Mouse (Mus musculus) liver, postnatal 0 days (tissue): Measurements from ENCODE around the gene Sap30l.

Experiments
- CTCF ChIP-seq: sonication (generic); IDR thresholded peaks from 2 replicates; pipeline ENCODE4 v1.5.1; 2016; ENCODE audit warnings: antibody characterized with exemption, low read depth
- EP300 ChIP-seq: IDR thresholded peaks from 2 replicates; pipeline ENCODE4 v1.6.1; 2016; ENCODE audit warnings: antibody characterized with exemption, low read depth, mild to moderate bottlenecking

DNA sequence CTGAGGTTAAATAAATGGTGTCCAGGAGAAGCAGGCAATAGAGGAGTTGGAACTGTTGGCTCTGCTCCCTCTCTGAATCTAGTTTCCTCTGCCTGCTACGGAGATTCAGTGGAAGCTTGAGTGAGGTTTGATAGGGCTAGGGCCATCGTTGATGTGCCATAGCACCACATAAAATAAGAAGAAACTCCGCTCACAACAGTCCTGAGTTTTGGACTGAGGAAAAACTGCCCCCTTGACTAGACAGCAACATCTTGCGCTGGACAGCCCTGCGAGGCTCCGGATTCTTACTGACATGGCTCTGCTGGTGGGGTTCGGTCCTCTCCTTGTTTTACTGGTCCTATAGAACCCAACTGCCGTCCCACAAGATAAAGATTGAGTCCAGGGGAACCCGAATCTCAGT is 35.0 kb downstream of the Sap30l start:
- TF ChIP-seq CTCF, result no peak
- TF ChIP-seq EP300, result no peak
